Mouse (Mus musculus) retina, postnatal 1 day (tissue): ENCODE results near the gene Ghdc.

Source experiments
- DNase-seq: peaks from one replicate; pipeline ENCODE4 v3.0.0-alpha.2; 2012

The Ghdc gene

DNA sequence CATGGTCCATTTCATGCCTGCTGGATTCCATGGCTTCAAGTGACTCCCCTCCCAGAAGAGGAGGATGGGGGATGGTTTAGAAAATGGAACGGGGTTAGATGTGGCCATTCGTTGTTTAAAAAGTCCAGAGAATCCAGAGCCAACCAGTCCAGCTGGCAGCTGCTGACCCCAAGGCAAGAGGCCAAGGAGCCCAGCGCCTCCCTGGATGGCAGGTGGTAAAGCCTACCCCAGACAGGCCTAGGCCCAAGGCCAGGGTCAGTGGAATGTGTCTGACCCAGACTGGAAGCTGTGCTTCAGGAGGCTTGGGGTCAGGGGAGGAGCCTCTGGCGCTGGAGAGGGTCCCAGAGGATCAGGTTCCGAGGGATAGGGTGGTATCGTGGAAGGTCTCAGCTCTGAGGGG lies 29.4 kb downstream of the Ghdc start:
- no peak for DNase-seq

DNA sequence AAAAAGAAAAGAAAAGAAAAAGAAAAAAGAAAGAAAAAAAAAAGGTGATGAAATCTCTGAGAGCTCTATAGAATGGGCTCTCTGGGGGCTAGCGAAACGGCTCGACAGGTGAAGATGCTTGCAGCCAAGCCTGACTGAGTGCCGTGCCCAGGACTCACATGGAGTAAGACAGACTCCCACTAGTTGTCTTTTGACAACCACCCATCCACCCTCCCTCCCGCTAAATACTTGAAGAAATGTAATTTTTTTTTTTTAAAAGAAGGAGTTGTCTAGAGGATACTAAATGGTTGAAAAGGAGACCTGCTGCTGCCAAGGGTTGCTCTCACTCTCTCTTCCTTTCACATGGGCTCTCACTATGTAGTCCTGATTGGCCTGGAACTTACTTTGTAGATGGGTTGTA lies 32.0 kb downstream of the Ghdc start:
- no peak for DNase-seq

DNA sequence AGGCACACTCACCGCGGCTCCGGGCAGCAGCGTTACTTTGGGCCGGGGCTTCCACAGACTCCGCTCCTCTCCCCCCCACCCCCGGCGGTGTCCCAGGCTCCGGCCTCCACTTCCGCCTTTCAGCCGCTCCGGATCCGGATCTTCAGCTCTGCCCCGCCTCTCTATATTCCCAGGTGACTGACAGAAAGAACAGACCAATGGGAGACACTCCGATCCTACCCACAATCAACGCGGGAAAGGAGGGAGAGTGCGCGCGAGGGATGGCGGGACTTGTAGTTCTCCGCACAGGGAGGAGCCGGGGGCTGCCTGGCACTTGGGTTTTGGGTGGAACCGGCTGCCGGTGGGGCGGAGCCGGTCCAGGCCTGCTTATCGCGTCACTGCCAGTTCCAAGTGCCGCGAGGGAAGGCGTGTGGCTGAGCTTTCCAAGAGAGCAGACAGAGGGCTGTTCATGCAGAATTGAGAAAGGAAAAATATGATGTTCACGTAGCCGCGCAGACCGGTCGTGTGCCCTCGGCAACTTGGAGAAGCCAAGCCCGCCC lies 32.6 kb downstream of the Ghdc start, which contains the start of gene Rab5c:
Rab5c (minus strand) TSS at position 150 of the 539 bp plus-strand sequence.
- peak; percentile 99 for DNase-seq

DNA sequence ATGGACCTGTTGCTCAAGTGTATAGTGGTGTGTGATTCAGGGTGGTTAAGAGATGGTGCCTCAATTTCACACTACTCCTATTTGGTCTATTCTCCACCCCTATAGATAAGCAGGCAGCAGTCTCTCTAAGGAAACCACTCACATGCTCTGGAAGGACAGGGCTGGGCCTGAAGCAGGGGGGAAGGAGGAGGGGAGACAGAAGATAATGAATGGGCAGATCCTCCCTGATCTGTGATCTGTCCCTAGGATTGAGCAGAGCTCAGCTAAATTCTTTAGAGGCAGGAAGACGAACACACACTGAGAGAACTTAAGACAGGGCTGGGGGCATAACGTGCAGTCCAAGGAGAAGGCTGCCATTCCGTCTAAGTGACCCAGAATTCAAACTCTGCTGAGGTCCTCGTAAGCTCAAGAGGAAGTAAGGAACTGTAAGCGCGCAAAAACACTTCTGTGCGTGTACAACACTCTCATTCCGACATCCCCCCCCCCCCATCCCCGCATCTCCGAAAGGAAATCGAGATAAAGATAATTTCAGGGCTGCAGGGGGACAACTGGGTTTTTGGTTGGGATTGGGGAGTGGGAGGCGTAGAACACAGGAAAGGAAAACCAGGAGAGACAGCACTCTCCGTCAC lies 33.5 kb downstream of the Ghdc start:
- DNase-seq, result no peak

DNA sequence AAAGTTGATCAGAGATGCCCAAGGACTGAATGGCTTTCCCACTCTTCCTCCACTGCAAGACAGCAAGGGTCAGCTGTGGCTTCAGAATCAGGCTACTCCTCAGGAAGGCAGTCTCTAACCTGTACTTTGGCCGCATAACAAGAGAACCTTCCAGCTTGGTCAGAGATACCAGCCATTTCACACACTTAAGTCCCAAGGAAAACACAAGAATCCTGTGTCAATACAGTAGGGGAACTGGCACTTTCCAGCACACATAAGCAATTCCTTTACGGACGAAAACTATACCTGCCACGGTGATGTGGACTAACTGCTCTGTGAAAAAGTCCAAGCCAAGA lies 34.0 kb downstream of the Ghdc start:
- no peak for DNase-seq

DNA sequence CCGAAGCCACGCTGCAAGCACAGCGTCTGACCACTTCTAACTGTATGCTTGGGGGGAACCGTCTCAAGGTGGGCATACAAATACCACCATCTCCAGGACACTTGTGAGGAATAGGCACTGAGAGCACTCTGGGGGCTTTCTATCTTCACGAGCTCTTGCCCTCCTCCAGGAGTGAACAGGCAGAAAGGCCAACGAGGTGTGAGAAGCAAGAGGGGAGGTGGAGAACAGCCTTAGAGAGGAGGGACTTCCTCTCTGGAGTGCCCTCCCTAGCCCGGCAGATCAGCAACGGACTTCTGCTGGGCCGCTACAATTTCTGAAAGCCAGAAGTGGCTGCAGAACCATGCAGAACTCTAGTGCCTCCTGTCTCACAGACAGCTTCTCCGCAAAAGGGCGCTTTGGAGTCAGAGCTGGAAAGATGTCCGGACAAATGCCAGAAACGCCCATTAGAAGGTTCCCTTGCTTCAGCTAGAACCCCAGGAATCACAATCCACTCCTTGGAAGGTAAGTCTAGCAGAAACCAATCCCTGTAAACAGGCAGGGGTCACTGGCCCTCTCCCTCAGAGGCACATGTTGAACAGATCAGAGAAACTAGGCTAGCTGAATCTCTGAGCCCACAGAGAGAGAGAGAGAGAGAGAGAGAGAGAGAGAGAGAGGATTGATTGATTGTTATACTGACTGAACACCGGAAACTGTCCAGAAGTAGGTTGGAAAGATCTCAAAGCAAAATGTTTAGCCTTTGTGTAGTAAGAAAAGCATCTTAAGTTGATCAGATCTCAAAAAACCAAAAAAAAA lies 34.6 kb downstream of the Ghdc start:
- no peak for DNase-seq

DNA sequence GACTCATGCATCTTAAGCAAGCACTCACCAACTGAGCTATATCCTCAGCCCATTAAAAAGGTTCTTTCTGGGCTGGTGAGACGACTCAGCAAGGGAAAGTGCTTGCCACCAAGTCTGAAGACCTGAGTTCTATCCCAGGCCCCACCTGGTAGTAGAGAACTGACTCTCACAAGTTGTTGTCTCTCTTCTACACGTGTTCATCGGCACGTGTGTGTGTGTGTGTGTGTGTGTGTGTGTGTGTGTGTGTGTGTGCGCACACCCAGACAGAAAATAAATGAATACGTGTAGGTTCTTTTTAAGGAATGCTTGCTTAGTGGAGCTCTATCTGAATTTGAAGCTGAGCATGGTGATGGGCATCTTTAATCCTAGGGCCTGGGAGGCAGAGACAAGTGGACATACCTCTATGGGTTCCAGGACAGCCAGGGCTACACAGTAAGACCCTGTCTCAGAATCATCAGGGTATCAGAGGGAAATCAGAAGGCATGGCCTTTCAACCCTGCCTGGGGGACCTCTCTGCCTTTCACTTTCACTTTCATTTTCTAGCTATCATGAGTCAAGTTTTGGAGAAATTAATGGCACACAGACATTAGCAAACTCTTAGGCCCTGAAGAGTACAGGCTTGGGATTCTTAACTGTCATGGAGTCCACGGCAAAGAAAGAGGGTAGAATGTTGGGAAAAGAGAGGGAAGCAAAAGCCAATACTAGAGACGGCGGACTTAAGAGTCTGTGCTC lies 35.5 kb downstream of the Ghdc start:
- no peak for DNase-seq

DNA sequence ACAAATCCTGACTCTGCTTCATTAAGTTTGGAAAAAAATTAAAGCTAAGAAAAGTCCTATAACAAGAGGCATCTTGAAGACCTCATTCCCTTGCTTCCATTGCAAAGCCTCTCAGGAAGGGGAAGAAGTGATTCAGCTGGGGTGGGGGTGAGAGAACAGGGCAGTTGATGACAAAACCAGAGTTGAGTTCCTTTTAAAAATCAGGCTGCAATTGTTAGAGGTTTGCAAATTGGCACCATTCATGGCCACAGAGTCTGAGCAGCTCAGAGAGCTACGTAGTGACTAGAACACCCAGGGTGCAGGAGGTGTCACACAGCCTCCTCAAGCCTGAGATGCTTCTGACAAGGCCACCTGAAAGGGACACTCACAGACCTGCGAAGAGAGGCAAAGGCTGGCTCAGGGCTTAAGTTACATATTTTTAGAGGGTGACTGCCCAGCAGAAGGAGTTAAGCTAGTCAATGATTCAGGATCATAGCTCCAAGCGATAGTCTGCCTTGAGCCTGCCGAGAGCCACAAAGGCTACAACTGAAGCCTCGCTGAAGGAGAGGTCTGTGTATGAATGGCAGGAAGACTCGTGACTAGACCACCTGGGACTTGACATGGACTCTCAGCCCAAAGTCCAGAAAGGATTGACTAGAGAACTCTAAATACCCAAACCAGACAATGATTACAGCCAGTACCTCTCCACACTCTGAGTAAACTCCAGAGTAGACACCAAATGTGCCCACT lies 40.1 kb downstream of the Ghdc start:
- no peak for DNase-seq

DNA sequence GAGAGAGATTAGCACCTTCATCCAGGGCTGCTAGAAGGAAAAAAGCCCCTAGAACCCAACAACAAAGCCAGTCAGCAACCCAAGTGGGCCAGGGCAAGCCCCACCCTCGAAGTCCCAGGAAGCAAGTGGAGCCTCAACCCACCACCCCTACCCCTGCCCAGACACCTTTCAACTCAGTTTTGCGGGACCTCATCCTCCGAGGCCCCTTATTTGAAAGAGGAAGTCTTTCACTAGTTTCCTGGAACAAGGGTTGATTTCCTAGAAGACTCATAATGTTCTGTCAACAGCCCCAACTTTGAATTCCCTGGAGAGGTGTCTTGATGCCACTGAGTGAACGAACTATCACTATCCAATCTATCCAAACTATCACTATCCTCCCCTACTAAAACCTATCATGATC lies 40.8 kb downstream of the Ghdc start:
- no peak for DNase-seq

DNA sequence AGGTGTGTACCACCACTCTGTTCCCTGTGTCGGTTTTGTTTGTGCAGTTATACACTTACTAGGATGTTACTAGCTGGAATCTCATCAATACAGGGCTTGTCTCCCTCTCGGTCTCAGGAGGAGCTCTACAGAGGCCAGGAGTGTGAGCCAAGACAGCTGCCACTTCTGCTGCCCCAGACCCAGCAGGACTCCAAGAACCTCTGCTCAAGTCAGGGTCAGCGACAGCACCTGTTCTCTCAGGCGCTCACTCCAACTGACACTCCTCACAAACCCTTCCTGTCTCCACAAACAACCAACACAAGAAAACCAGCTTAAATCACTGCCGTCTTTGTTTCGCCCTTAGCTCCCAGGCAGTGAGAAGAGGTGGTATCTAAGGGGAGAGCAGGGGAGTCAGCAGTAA lies 42.2 kb downstream of the Ghdc start:
- DNase-seq, result no peak

DNA sequence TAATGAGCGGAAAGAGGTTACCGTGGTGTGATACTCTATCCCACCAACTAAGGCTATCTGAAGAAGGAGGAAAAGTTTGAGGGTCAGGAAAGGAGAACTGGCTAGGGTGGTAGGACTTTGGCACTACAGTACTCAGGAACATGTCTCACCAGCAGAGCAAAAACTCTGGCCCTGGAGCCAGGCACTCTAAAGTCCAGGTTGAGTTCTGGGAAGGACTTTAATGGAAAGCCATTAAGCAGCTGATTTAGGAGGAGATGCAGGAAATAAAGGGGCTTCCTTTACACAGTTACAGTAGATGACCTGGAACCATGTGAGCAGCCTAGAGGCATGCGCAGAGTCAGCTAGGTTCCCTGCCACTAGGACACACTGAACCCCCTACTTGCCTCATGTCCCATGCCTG lies 43.6 kb downstream of the Ghdc start:
- DNase-seq, result no peak

DNA sequence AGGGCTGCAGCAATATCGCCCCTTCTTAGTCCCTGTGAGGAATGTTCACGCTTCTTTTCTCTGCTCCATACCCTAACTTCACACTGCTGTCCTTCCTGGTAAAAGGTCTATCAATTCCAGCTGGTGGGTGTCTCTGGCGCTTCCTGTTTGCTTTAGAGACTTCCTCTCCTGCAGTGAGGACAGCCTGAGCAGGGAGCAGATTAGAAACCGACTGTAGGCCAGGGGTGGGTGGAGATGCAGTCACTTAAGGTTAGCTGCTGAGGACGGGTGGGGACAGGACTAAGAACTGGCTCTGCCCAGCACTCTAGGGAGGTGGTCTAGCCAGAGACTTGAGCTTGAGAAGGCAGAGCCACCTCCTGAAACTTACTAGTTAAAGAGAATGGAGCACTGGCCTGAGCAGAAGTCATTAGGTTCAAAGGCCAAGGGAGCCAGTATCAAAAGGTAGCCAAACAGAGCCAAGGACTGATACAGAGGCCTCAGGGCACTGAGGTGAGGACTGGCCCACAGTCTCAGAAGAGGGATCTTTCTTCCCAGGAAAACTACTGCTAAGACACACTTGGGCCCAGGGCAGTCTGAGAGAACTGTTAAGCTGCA lies 45.7 kb downstream of the Ghdc start:
- no peak for DNase-seq

DNA sequence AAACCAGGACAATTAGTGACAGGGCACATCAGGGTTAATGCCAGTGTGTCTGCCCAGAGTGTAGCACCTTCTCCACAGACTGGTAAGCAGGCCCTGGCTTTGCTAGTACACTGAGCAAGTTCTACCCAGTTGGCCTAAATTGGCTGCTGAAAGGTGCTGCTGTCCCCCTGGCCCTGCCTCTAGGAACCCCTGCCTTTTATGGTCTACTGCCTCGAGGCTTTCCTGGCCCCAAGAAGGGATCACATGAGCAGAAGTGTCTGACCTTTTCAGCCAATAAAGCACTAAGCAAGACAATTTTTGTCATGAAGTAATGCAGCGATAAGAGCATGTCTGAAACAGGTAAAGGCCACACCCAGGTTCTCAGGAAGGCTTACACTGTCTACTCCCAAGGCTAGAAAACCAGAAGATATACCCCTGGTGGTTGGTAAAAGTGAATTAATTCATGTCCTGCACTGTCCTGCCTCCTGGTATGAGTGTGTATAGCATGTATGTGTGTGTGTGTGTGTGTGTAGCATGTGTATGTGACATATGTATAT lies 48.2 kb downstream of the Ghdc start:
- DNase-seq, result no peak

DNA sequence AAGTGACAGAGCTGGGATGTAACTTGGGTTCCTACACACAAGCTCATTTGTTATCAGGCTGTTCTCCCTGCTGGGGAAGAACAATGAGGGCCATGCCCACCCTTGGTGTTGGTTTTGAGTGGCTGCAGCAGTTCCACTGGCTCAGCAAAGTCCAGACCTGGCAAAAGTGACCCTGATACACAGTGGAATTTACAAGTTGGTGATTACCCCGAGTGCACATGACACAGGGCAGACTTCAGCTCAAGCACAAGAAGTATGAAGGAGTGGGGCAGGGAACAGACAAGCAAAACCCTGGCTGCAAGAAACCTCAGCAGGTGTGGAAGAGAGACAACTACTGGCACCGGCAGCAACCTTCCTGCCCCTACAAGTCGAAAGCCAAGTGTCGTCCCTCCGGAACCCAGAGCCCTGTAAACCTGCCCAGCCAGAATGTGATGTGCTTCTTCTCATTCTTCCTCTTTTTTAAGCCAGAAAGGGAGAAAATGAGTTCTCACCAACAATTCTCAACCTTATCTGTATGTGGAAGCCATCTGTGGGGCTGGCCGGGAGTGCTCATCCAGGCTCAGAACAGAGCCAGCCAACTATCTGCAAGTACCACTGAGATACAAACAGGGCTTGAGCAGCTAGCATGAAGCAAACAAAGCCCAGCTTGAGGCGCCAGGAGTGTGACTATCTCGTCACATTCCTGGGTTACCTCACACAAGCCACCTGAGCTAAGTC lies 48.8 kb downstream of the Ghdc start:
- DNase-seq, result no peak

DNA sequence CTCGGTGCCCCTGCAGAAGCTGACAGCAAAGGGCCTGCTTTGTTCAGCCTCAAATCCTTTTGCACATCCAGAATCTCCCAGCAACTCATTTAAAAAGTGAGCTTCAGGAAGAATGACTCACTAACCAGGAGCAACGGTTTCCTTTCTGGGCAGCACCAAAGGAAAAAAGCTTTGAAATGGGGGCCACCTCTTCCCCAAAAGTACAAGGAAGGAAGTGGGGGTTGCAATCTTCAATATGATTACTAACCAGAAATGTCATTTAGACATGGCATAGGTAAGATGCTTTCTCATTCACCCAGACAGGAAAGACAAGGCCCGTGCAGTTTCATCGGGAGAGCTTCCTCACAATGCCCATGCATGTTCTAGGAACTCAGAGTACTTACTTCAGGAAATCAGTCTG lies 49.5 kb downstream of the Ghdc start:
- no peak for DNase-seq

DNA sequence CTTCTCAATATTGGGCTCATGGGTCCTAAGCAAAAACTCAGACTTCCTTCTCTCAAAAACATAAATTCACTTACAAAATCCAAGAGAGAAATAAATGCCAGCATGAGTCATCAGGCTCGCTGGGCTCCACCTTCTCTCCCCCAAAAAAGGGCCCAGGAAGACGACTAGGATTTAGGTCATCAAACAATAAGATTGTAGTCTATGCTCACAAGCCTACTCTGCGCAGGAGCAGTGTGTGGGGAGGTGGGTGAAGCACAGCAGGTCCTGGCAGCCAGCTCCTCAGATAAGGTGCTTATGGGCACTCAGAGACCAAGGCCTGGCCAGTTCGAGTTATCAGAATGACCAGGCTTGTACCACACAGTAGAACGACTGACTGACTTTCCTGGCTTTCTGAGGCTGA lies 50.4 kb downstream of the Ghdc start:
- no peak for DNase-seq

DNA sequence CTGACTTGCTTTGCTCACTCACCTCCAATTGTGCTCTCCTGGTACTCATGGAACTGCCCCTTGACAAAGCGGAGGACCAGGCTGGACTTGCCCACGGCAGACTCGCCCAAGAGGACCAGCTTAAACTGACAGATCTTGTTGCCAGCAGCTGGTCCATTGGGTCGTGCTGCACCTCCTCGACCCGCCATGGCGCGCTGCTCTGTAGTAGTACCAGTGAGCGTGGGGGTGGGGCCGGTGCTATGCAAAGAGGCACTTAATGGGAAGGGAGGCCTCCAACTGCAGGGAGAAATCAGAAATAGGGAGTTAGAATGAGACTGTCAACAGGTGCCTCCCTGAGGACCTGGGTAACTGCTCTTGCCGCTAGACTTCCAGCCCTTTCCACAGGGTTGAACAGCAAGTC lies 50.9 kb downstream of the Ghdc start:
- DNase-seq, result no peak

DNA sequence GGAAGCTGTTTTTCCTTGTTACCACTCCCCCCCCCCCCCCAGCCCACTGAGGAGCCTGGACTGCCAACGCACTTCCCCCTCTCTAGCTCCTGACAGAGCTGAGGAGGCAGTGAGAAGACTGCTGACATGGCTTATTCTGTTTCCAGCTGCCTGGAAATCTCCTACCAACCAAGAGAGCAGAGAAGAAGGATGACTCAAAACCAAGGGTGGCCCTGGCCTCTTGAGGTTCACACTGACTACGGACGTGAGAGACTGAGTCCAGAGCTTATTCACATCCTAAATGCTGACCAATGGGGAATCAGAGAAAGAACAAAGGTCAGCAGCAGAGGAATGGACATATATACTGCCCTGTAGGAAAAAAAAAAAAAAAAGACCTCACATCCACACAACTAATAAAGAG lies 51.4 kb downstream of the Ghdc start:
- no peak for DNase-seq

DNA sequence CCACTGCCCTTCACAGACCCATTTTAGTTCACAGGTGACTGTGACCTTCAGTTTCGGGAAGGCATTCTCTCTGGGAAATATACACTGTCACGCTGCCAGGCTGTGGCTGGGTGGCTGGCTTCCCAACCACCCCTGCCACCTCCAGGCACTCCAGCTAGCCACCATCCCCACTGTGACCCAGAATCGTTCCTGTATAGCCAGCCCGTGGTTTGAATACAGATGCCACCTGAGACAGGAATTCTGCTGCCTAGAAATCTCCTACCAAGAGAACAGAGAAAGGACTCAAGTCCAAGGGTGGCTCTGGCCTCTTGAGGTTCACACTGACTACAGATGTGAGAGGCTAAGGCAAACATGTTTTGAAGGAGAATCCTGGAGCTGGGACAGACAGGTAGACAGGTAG lies 51.9 kb downstream of the Ghdc start:
- DNase-seq, result no peak

DNA sequence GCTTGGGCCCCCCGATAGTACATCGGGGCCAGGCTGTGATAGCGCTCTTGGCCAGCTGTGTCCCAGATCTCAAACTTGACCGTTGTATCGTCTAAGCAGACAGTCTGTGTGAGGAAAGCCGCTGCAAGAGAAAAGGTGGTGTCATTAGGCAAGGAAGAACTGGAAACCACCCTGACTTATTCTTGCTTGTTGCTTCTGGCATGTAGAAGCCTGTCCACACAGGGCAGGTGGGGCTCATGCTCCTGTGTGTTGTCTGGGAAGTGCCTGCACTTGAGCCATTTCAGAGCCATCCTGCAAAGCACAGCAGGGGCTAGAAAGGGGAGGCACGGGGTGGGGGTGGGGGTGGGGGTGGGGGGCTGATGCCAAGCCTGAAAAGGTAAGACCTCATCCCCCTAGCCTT lies 52.3 kb downstream of the Ghdc start:
- no peak for DNase-seq

DNA sequence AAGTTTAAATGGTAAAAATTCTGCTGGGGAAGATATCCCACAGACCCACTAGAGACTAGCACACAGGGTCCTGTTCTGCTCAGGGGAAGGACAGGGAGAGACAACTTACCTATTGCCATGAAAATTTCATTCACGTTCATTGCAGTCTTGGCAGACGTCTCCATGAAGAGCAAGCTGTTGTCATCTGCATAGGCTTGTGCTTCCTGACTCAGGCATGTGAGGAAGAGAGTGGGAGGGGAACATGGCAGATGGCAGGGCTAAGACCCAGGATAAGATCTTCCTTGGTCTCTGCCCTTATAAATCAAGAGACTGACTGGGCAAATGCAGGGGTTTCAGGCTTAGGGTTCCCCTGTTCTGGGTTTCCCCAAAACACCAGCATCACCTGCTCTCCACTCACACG lies 54.1 kb downstream of the Ghdc start:
- DNase-seq, result no peak
